Mouse (Mus musculus): ENCODE results near the gene Abcf2.

Gene Abcf2

GRCm38 (mm10) chr5:24577183-24577929 is at the start of gene Abcf2:
Gene Abcf2 (minus strand): TSS chr5:24577467.
- DNase-seq (ENCODE audit: low read depth): peak; percentile 100

- no peak for DNase-seq (ENCODE audit: low read depth)
Observed at GRCm38 (mm10) chr5:24624822-24625120, 47.5 kb upstream of the Abcf2 start.

- no peak for DNase-seq (ENCODE audit: low read depth)
Observed at GRCm38 (mm10) chr5:24623986-24624821, 46.9 kb upstream of the Abcf2 start, which contains the start of gene Smarcd3. Gene Smarcd3 (minus strand): TSS chr5:24624411.

- DNase-seq (ENCODE audit: low read depth): no peak
Observed at GRCm38 (mm10) chr5:24623041-24623985, 46.0 kb upstream of the Abcf2 start.

- no peak for DNase-seq (ENCODE audit: low read depth)
Observed at GRCm38 (mm10) chr5:24622386-24623040, 45.2 kb upstream of the Abcf2 start.

- DNase-seq (ENCODE audit: low read depth): no peak
Observed at GRCm38 (mm10) chr5:24620626-24621025, 43.4 kb upstream of the Abcf2 start.

- no peak for DNase-seq (ENCODE audit: low read depth)
Observed at GRCm38 (mm10) chr5:24620116-24620515, 42.8 kb upstream of the Abcf2 start.

GRCm38 (mm10) chr5:24618921-24619320 is 41.7 kb upstream of the Abcf2 start:
- DNase-seq (ENCODE audit: low read depth): no peak

- DNase-seq (ENCODE audit: low read depth): no peak
Observed at GRCm38 (mm10) chr5:24615097-24615496, 37.8 kb upstream of the Abcf2 start.

GRCm38 (mm10) chr5:24612302-24612649 is 35.0 kb upstream of the Abcf2 start:
- DNase-seq (ENCODE audit: low read depth): no peak

GRCm38 (mm10) chr5:24611366-24612301 is 34.4 kb upstream of the Abcf2 start:
- no peak for DNase-seq (ENCODE audit: low read depth)

GRCm38 (mm10) chr5:24609388-24609787 is 32.1 kb upstream of the Abcf2 start:
- no peak for DNase-seq (ENCODE audit: low read depth)

- no peak for DNase-seq (ENCODE audit: low read depth)
Observed at GRCm38 (mm10) chr5:24605980-24606665, 28.9 kb upstream of the Abcf2 start.

- no peak for DNase-seq (ENCODE audit: low read depth)
Observed at GRCm38 (mm10) chr5:24605321-24605979, 28.2 kb upstream of the Abcf2 start.

- DNase-seq (ENCODE audit: low read depth): no peak
Observed at GRCm38 (mm10) chr5:24604656-24605100, 27.4 kb upstream of the Abcf2 start.

- no peak for DNase-seq (ENCODE audit: low read depth)
Observed at GRCm38 (mm10) chr5:24604080-24604655, 26.9 kb upstream of the Abcf2 start.

GRCm38 (mm10) chr5:24603431-24604010 is 26.3 kb upstream of the Abcf2 start:
- no peak for DNase-seq (ENCODE audit: low read depth)

- DNase-seq (ENCODE audit: low read depth): peak; percentile 43
Observed at GRCm38 (mm10) chr5:24602751-24603343, 25.6 kb upstream of the Abcf2 start.
